Mouse (Mus musculus) kidney, embryonic 16.5 days (tissue): Measurements from ENCODE around the gene Ppargc1a. TPM values are rescaled to one million over a fixed set of nuclear protein-coding genes. Genes with fewer than 3 reads are reported as not detected.
A peak's percentile ranks its signal among the peaks of the same experiment; 100 is the strongest.

Experiments
- ATAC-seq: fragments of 200-750 bp; cut with Nextera tagmentation; 2 replicates; pipeline ENCODE4 v1.8.0; 2017; ENCODE audit warnings: moderate TSS enrichment; ENCODE audit not compliant: low FRiP score, low TSS enrichment
- H3K27ac ChIP-seq: fragments of 300-500 bp; sonication (generic); 2 replicates; pipeline ENCODE4 v1.5.1; 2014; ENCODE audit warnings: low read length
- H3K27me3 ChIP-seq: fragments of 300-500 bp; sonication (generic); 2 replicates; pipeline ENCODE4 v1.6.1; 2014; ENCODE audit warnings: low read length, control low read depth, mixed read lengths; ENCODE audit not compliant: insufficient read depth
- H3K36me3 ChIP-seq: fragments of 300-500 bp; sonication (generic); 2 replicates; pipeline ENCODE4 v1.6.1; 2014; ENCODE audit warnings: low read length, control low read depth, mixed read lengths; ENCODE audit not compliant: insufficient read depth
- H3K4me1 ChIP-seq: fragments of 300-500 bp; sonication (generic); 2 replicates; pipeline ENCODE4 v1.6.1; 2014; ENCODE audit warnings: low read length, control low read depth, mixed read lengths; ENCODE audit not compliant: insufficient read depth
- H3K4me2 ChIP-seq: fragments of 300-500 bp; sonication (generic); replicated peaks from 2 replicates; pipeline ENCODE4 v1.6.1; 2014; ENCODE audit warnings: low read depth, low read length
- H3K4me3 ChIP-seq: fragments of 300-500 bp; sonication (generic); 2 replicates; pipeline ENCODE4 v1.5.1; 2014; ENCODE audit warnings: mild to moderate bottlenecking, low read length
- H3K9ac ChIP-seq: fragments of 300-500 bp; sonication (generic); replicated peaks from 2 replicates; pipeline ENCODE4 v1.6.1; 2014; ENCODE audit warnings: low read length
- H3K9me3 ChIP-seq: fragments of 300-500 bp; sonication (generic); 2 replicates; pipeline ENCODE4 v1.6.1; 2016; ENCODE audit warnings: low read length, control low read depth
- WGBS: fragments of 180-500 bp; shearing (Covaris S2); extraction: QIAGEN DNeasy Blood & Tissue Kit; methylation state at CpG from one replicate; pipeline ENCODE4 v1.1.7; 2014; 5-methylcytosine and 5-hydroxymethylcytosine counted together
- polyA plus RNA-seq: library from polyadenylated mRNA; unstranded; fragments of >200 nt; fragmentation: Nextera tagmentation; extraction: Ambion mirVana; gene quantifications from 2 replicates; pipeline ENCODE4 v1.2.1, GENCODE M21; 2015

The Ppargc1a gene
- polyA plus RNA-seq, 1 experiment from 2014 or later = 24.5 TPM

- Histone ChIP-seq H3K4me1 (peaks cover 11% of the 10 kb centered on the region), H3K4me3 (no peak overlapping the region), H3K27me3 (no peaks in the 10 kb centered on the region), H3K9ac (no peak overlapping the region), H3K9me3 (no peaks in the 10 kb centered on the region), H3K36me3 (no peaks in the 10 kb centered on the region), H3K4me2 (no peak overlapping the region), H3K27ac (no peak overlapping the region)
- no peak for ATAC-seq
- WGBS = 83% methylated on average over 3 of the region's 3 CpGs
Observed at GRCm38 (mm10) chr5:51584186-51584585, 16.7 kb upstream of the Ppargc1a start.

- ATAC-seq = no peak
- H3K9ac ChIP-seq = no peak overlapping the region
- WGBS = 84% methylated on average over 3 of the region's 3 CpGs
- H3K27ac ChIP-seq = no peak overlapping the region
- H3K27me3 ChIP-seq = no peaks in the 10 kb centered on the region
- no peaks in the 10 kb centered on the region for H3K36me3 ChIP-seq
- H3K4me2 ChIP-seq = no peak overlapping the region
- peaks cover 11% of the 10 kb centered on the region for H3K4me1 ChIP-seq
- H3K4me3 ChIP-seq = no peak overlapping the region
- H3K9me3 ChIP-seq = no peaks in the 10 kb centered on the region
Observed at GRCm38 (mm10) chr5:51583632-51584031, 16.1 kb upstream of the Ppargc1a start.

GRCm38 (mm10) chr5:51583030-51583429 lies 15.5 kb upstream of the Ppargc1a start:
- Histone ChIP-seq H3K4me1 (peaks cover 11% of the 10 kb centered on the region), H3K36me3 (no peaks in the 10 kb centered on the region), H3K9me3 (no peaks in the 10 kb centered on the region), H3K4me3 (no peak overlapping the region), H3K4me2 (no peak overlapping the region), H3K27me3 (no peaks in the 10 kb centered on the region), H3K27ac (no peak overlapping the region), H3K9ac (no peak overlapping the region)
- WGBS = 36% methylated on average over 4 of the region's 4 CpGs
- no peak for ATAC-seq

GRCm38 (mm10) chr5:51582618-51583017 lies 15.1 kb upstream of the Ppargc1a start:
- ATAC-seq = no peak

GRCm38 (mm10) chr5:51577594-51577993 lies 10.1 kb upstream of the Ppargc1a start:
- H3K27ac ChIP-seq = no peak overlapping the region
- H3K9ac ChIP-seq = no peak overlapping the region
- H3K4me3 ChIP-seq = no peak overlapping the region
- no peaks in the 10 kb centered on the region for H3K27me3 ChIP-seq
- H3K4me1 ChIP-seq = no peaks in the 10 kb centered on the region
- no peaks in the 10 kb centered on the region for H3K36me3 ChIP-seq
- no peaks in the 10 kb centered on the region for H3K9me3 ChIP-seq
- WGBS = 100% methylated on average over 1 of the region's 1 CpGs
- no peak overlapping the region for H3K4me2 ChIP-seq
- no peak for ATAC-seq

More at GRCm38 (mm10) chr5:51582618-51583017, 15.1 kb upstream of the Ppargc1a start:
- Histone ChIP-seq H3K4me1 (peaks cover 11% of the 10 kb centered on the region), H3K36me3 (no peaks in the 10 kb centered on the region), H3K27ac (no peak overlapping the region), H3K9me3 (no peaks in the 10 kb centered on the region), H3K9ac (no peak overlapping the region), H3K27me3 (no peaks in the 10 kb centered on the region), H3K4me2 (no peak overlapping the region), H3K4me3 (no peak overlapping the region)
- WGBS = 88% methylated on average over 5 of the region's 5 CpGs

GRCm38 (mm10) chr5:51573770-51574169 lies 6.2 kb upstream of the Ppargc1a start:
- Histone ChIP-seq H3K4me2 (no peak overlapping the region), H3K4me1 (no peaks in the 10 kb centered on the region), H3K27ac (no peak overlapping the region), H3K36me3 (no peaks in the 10 kb centered on the region), H3K9ac (no peak overlapping the region), H3K9me3 (no peaks in the 10 kb centered on the region), H3K27me3 (no peaks in the 10 kb centered on the region), H3K4me3 (no peak overlapping the region)
- 69% methylated on average over 2 of the region's 2 CpGs for WGBS
- ATAC-seq = no peak

GRCm38 (mm10) chr5:51568198-51568690 lies 718 bp upstream of the Ppargc1a start:
- H3K4me3 ChIP-seq = no peak overlapping the region
- H3K4me1 ChIP-seq = peaks cover 5% of the 10 kb centered on the region
- no peaks in the 10 kb centered on the region for H3K9me3 ChIP-seq
- H3K27ac ChIP-seq = no peak overlapping the region
- no peaks in the 10 kb centered on the region for H3K36me3 ChIP-seq
- H3K9ac ChIP-seq = no peak overlapping the region
- no peaks in the 10 kb centered on the region for H3K27me3 ChIP-seq
- ATAC-seq = peak; percentile 57; the same call in 1 of the 2 replicates
- 34% methylated on average over 8 of the region's 8 CpGs for WGBS
- 0 out of 2 replicates have a peak overlapping the region, but pooled peaks have one; percentile 1 for H3K4me2 ChIP-seq

- no peaks in the 10 kb centered on the region for H3K27me3 ChIP-seq
- WGBS = 62% methylated on average over 2 of the region's 2 CpGs
- H3K4me2 ChIP-seq = no peak overlapping the region
- H3K4me1 ChIP-seq = peaks cover 5% of the 10 kb centered on the region
- H3K36me3 ChIP-seq = no peaks in the 10 kb centered on the region
- H3K9me3 ChIP-seq = no peaks in the 10 kb centered on the region
- no peak for ATAC-seq
- H3K27ac ChIP-seq = no peak overlapping the region
- no peak overlapping the region for H3K4me3 ChIP-seq
- no peak overlapping the region for H3K9ac ChIP-seq
Observed at GRCm38 (mm10) chr5:51565672-51566071, 1.9 kb downstream of the Ppargc1a start.

GRCm38 (mm10) chr5:51565038-51565437 lies 2.5 kb downstream of the Ppargc1a start:
- Histone ChIP-seq H3K4me3 (no peak overlapping the region), H3K4me1 (peaks cover 5% of the 10 kb centered on the region), H3K27me3 (no peaks in the 10 kb centered on the region), H3K4me2 (no peak overlapping the region), H3K9ac (no peak overlapping the region), H3K27ac (no peak overlapping the region), H3K9me3 (no peaks in the 10 kb centered on the region), H3K36me3 (no peaks in the 10 kb centered on the region)
- ATAC-seq = no peak

- Histone ChIP-seq H3K36me3 (no peaks in the 10 kb centered on the region), H3K4me1 (peaks cover 5% of the 10 kb centered on the region), H3K27me3 (no peaks in the 10 kb centered on the region), H3K9ac (no peak overlapping the region), H3K27ac (no peak overlapping the region), H3K4me3 (no peak overlapping the region), H3K9me3 (no peaks in the 10 kb centered on the region), H3K4me2 (no peak overlapping the region)
- ATAC-seq = no peak
- 64% methylated on average over 3 of the region's 3 CpGs for WGBS
Observed at GRCm38 (mm10) chr5:51563574-51563973, 4.0 kb downstream of the Ppargc1a start.
